Mouse (Mus musculus): ENCODE measurements around the gene Spata16. TPM values are rescaled to one million over a fixed set of nuclear protein-coding genes. Genes with fewer than 3 reads are reported as not detected.
A peak's percentile ranks its signal among the peaks of the same experiment; 100 is the strongest.

The Spata16 gene
- total RNA-seq, 4 experiments from 2014 or later = 0.23 TPM; not detected in 3

GRCm38 (mm10) chr3:26826958-26827839 is 189.8 kb downstream of the Spata16 start:
- DNase-seq (ENCODE audit: low spot score in 2 of 2) = no peak

GRCm38 (mm10) chr3:26832954-26833353 is 195.5 kb downstream of the Spata16 start:
- no peak for DNase-seq (ENCODE audit: low spot score in 2 of 2)

GRCm38 (mm10) chr3:26834178-26835050 is 197.0 kb downstream of the Spata16 start:
- DNase-seq (ENCODE audit: low spot score in 2 of 2) = peak in 1 of 2 experiments; percentile 39

GRCm38 (mm10) chr3:26835051-26835755 is 197.8 kb downstream of the Spata16 start:
- DNase-seq (ENCODE audit: low spot score in 2 of 2) = no peak

GRCm38 (mm10) chr3:26845041-26845440 is 207.6 kb downstream of the Spata16 start:
- DNase-seq (ENCODE audit: low spot score in 2 of 2) = peak in 1 of 2 experiments; percentile 59

- no peak for DNase-seq (ENCODE audit: low spot score in 2 of 2)
These were observed 210.5 kb downstream of the Spata16 start for GRCm38 (mm10) chr3:26847935-26848334.

- DNase-seq (ENCODE audit: low spot score in 2 of 2) = no peak
These were observed 212.8 kb downstream of the Spata16 start for GRCm38 (mm10) chr3:26850207-26850606.

- no peak for DNase-seq (ENCODE audit: low spot score in 2 of 2)
These were observed 213.5 kb downstream of the Spata16 start for GRCm38 (mm10) chr3:26850691-26851563.

GRCm38 (mm10) chr3:26853557-26853956 is 216.1 kb downstream of the Spata16 start:
- no peak for DNase-seq (ENCODE audit: low spot score in 2 of 2)

- no peak for DNase-seq (ENCODE audit: low spot score in 2 of 2)
These were observed 237.3 kb downstream of the Spata16 start for GRCm38 (mm10) chr3:26874706-26875105.

- no peak for DNase-seq (ENCODE audit: low spot score in 2 of 2)
These were observed 239.9 kb downstream of the Spata16 start for GRCm38 (mm10) chr3:26877291-26877690.

GRCm38 (mm10) chr3:26916607-26917006 is 279.2 kb downstream of the Spata16 start:
- DNase-seq (ENCODE audit: low spot score in 2 of 2) = no peak

GRCm38 (mm10) chr3:26920986-26921385 is 283.6 kb downstream of the Spata16 start:
- no peak for DNase-seq (ENCODE audit: low spot score in 2 of 2)

- DNase-seq (ENCODE audit: low spot score in 2 of 2) = peak in 1 of 2 experiments; percentile 21
These were observed 284.2 kb downstream of the Spata16 start for GRCm38 (mm10) chr3:26921576-26921975.

- peak in 1 of 2 experiments; percentile 35 for DNase-seq (ENCODE audit: low spot score in 2 of 2)
These were observed 286.0 kb downstream of the Spata16 start for GRCm38 (mm10) chr3:26923391-26923790.

- no peak for DNase-seq (ENCODE audit: low spot score in 2 of 2)
These were observed 286.8 kb downstream of the Spata16 start for GRCm38 (mm10) chr3:26924212-26924611.

GRCm38 (mm10) chr3:26933079-26933478 is 295.7 kb downstream of the Spata16 start:
- no peak for DNase-seq (ENCODE audit: low spot score in 2 of 2)

- no peak for DNase-seq (ENCODE audit: low spot score in 2 of 2)
These were observed 299.6 kb downstream of the Spata16 start for GRCm38 (mm10) chr3:26936897-26937590.

GRCm38 (mm10) chr3:26966776-26967175 is 329.4 kb downstream of the Spata16 start:
- DNase-seq (ENCODE audit: low spot score in 2 of 2) = peak in 1 of 2 experiments; percentile 37
